Mouse (Mus musculus): ENCODE data around the gene Asap3. TPM values are rescaled to one million over a fixed set of nuclear protein-coding genes. Genes with fewer than 3 reads are reported as not detected.
A peak's percentile ranks its signal among the peaks of the same experiment; 100 is the strongest.

Gene Asap3
- polyA plus RNA-seq, 1 experiment from 2014 or later: 1.5 TPM

- Histone ChIP-seq H3K4me1 (ENCODE audit: control insufficient read depth in 2 of 2, insufficient read depth in 2 of 2, low read length in 2 of 2) (peaks cover 17 to 19% of the 10 kb centered on the region in 2 experiments), H3K36me3 (ENCODE audit: control insufficient read depth, insufficient read depth, low read length) (no peaks in the 10 kb centered on the region), H3K9ac (ENCODE audit: low read length) (no peak overlapping the region), H3K9me3 (ENCODE audit: control insufficient read depth, low read length) (no peaks in the 10 kb centered on the region), H3K4me2 (ENCODE audit: low read length) (no peak overlapping the region), H3K27me3 (ENCODE audit: control insufficient read depth, insufficient read depth, low read length) (no peaks in the 10 kb centered on the region), H3K4me3 (ENCODE audit: control insufficient read depth in 1 of 2, insufficient read depth in 1 of 2, low read depth in 1 of 2, low read length in 2 of 2) (no peak overlapping the region), H3K27ac (replicated peaks in 1 of 2; ENCODE audit: control insufficient read depth in 1 of 2, insufficient read depth in 1 of 2, low read depth in 2 of 2, low read length in 2 of 2) (no peak overlapping the region)
- no peak for ATAC-seq (ENCODE audit: insufficient number of reproducible peaks, insufficient read depth, low FRiP score, low read depth)
- 88% methylated on average over 8 of the region's 8 CpGs for WGBS
These were observed 8.7 kb downstream of the Asap3 start for GRCm38 (mm10) chr4:136214828-136215227.

DNA sequence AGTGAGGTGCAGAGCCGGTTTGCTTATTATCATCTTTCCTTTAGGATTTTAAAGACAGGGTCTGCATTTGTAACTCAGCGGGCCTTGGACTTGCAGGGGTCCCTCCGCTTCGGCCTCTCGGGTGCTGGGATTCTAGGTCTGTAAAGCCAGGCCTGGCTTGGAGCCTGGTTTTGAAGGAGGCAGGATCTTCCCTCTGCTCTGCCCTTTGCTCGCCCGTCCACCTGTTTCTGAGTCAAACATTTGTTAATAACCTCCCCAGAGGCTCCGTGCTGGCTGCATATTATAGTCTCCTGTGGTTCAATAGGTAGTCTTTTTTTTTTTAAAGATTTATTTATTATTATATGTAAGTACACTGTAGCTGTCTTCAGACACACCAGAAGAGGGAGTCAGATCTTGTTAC, 9.4 kb downstream of the Asap3 start:
- H3K4me3 ChIP-seq (ENCODE audit: control insufficient read depth in 1 of 2, insufficient read depth in 1 of 2, low read depth in 1 of 2, low read length in 2 of 2): no peak overlapping the region
- H3K4me2 ChIP-seq (ENCODE audit: low read length): no peak overlapping the region
- no peaks in the 10 kb centered on the region for H3K9me3 ChIP-seq (ENCODE audit: control insufficient read depth, low read length)
- ATAC-seq (ENCODE audit: insufficient number of reproducible peaks, insufficient read depth, low FRiP score, low read depth): no peak
- no peaks in the 10 kb centered on the region for H3K27me3 ChIP-seq (ENCODE audit: control insufficient read depth, insufficient read depth, low read length)
- 89% methylated on average over 8 of the region's 8 CpGs for WGBS
- H3K9ac ChIP-seq (ENCODE audit: low read length): no peak overlapping the region
- no peak overlapping the region for H3K27ac ChIP-seq (replicated peaks in 1 of 2; ENCODE audit: control insufficient read depth in 1 of 2, insufficient read depth in 1 of 2, low read depth in 2 of 2, low read length in 2 of 2)
- H3K4me1 ChIP-seq (ENCODE audit: control insufficient read depth in 2 of 2, insufficient read depth in 2 of 2, low read length in 2 of 2): peaks cover 24 to 26% of the 10 kb centered on the region in 2 experiments
- no peaks in the 10 kb centered on the region for H3K36me3 ChIP-seq (ENCODE audit: control insufficient read depth, insufficient read depth, low read length)

DNA sequence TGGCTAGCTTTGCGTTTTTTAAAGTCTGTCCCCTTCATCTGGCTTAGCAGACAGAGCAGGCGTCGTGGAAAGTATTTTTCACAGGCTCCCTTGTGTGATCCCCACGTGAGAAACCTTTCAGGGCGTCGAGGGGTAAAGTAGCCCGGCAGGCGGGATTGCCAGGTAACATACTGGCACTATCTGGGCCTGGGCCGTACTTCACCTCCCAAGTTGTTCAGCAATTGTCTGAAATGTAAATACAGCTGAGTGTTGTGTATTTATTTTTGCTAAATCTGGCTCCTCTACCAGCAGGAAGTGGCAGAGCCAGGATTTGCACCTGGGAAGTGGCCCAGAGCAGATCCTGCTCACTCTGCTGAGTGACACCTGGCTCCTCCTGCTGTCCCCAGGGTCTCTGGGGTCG, 10.9 kb downstream of the Asap3 start:
- Histone ChIP-seq H3K27ac (replicated peaks in 1 of 2; ENCODE audit: control insufficient read depth in 1 of 2, insufficient read depth in 1 of 2, low read depth in 2 of 2, low read length in 2 of 2) (no peak overlapping the region), H3K4me3 (ENCODE audit: control insufficient read depth in 1 of 2, insufficient read depth in 1 of 2, low read depth in 1 of 2, low read length in 2 of 2) (no peak overlapping the region), H3K9me3 (ENCODE audit: control insufficient read depth, low read length) (no peaks in the 10 kb centered on the region), H3K27me3 (ENCODE audit: control insufficient read depth, insufficient read depth, low read length) (no peaks in the 10 kb centered on the region), H3K9ac (ENCODE audit: low read length) (no peak overlapping the region), H3K4me2 (ENCODE audit: low read length) (no peak overlapping the region), H3K36me3 (ENCODE audit: control insufficient read depth, insufficient read depth, low read length) (no peaks in the 10 kb centered on the region), H3K4me1 (ENCODE audit: control insufficient read depth in 2 of 2, insufficient read depth in 2 of 2, low read length in 2 of 2) (peaks cover 25 to 26% of the 10 kb centered on the region in 2 experiments)
- 70% methylated on average over 10 of the region's 10 CpGs for WGBS
- ATAC-seq (ENCODE audit: insufficient number of reproducible peaks, insufficient read depth, low FRiP score, low read depth): no peak

DNA sequence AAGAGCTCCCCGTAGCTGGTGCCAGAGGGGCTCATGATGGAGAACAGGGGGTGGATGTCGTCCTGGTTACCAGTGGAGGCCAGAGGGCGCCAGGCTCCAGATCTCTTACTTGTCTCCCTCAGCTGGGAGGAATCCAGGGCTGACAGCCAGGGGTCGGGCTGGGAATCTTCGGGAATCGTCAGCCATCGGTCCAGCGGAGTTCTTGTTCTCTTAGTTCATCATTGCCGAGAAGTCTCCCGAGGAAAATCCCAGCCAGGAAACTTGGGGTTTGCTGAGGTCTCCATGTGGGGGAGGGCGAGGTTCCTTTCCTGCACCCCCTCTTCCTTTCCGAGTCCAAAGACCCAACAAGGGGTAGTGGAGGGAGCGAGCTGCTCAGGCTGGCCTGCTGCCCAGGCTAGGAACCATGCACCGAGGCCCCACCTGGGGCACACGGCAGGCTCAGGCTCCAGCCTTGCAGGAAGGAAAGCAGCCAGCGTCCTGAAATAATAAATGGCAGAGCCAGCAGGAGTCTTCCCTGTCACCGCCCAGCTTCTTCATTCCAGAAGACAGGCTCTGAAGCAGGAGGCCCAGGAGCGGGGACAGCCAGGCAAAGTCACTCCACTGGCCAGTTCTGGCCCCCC, 12.5 kb downstream of the Asap3 start:
- WGBS: 8% methylated on average over 17 of the region's 18 CpGs
- Histone ChIP-seq H3K4me2 (ENCODE audit: low read length) (peak overlapping the region; percentile 60), H3K27me3 (ENCODE audit: control insufficient read depth, insufficient read depth, low read length) (no peaks in the 10 kb centered on the region), H3K27ac (replicated peaks in 1 of 2; ENCODE audit: control insufficient read depth in 1 of 2, insufficient read depth in 1 of 2, low read depth in 2 of 2, low read length in 2 of 2) (peak overlapping the region; percentile 24 to 68; a peak in 3 of 4 replicates), H3K9me3 (ENCODE audit: control insufficient read depth, low read length) (no peaks in the 10 kb centered on the region), H3K9ac (ENCODE audit: low read length) (peak overlapping the region; percentile 41; the same call in 1 of the 2 replicates), H3K4me3 (ENCODE audit: control insufficient read depth in 1 of 2, insufficient read depth in 1 of 2, low read depth in 1 of 2, low read length in 2 of 2) (peak overlapping the region in 1 of 2 experiments; percentile 19; a peak in 2 of 4 replicates), H3K4me1 (ENCODE audit: control insufficient read depth in 2 of 2, insufficient read depth in 2 of 2, low read length in 2 of 2) (peaks cover 24 to 25% of the 10 kb centered on the region in 2 experiments), H3K36me3 (ENCODE audit: control insufficient read depth, insufficient read depth, low read length) (no peaks in the 10 kb centered on the region)
- peak; percentile 56; the same call in 1 of the 2 replicates for ATAC-seq (ENCODE audit: insufficient number of reproducible peaks, insufficient read depth, low FRiP score, low read depth)

DNA sequence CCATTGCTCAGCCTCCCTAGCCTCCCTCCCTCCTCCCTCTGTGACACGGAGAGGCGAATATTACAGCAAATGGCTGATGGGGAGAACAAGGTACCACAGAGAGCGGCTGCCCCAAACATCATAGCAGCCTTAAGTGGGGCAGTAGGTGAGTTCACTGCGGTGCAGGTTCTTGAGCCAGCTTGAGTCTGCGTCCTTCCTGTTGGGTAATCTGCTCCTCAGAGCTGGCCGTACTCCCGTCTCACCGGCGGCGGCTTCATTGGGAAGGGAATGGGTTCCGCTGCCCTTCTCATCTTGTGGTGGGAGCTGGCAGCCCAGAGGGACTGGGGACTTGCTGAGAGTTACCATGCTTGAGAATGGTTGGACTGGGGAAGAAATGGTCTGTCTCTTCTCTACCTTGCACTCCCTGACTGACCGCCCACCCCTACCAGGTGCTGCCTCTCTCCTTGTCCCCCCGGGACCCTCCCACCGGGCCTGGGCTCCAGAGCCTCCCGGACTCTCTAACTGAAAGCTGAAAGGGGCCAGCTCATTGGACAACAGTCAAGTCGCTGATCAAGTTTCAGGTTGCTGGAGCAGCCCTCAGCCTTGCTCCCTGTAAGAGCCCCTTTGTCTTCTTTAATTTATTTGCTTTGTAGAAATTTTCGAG, 14.1 kb downstream of the Asap3 start:
- peaks cover 25 to 28% of the 10 kb centered on the region in 2 experiments for H3K4me1 ChIP-seq (ENCODE audit: control insufficient read depth in 2 of 2, insufficient read depth in 2 of 2, low read length in 2 of 2)
- no peak overlapping the region for H3K9ac ChIP-seq (ENCODE audit: low read length)
- H3K4me2 ChIP-seq (ENCODE audit: low read length): peak overlapping the region; percentile 51
- H3K27me3 ChIP-seq (ENCODE audit: control insufficient read depth, insufficient read depth, low read length): no peaks in the 10 kb centered on the region
- H3K4me3 ChIP-seq (ENCODE audit: control insufficient read depth in 1 of 2, insufficient read depth in 1 of 2, low read depth in 1 of 2, low read length in 2 of 2): peak overlapping the region; percentile 11 to 16; a peak in 2 of 4 replicates
- ATAC-seq (ENCODE audit: insufficient number of reproducible peaks, insufficient read depth, low FRiP score, low read depth): 0 out of 2 replicates have a peak, but pooled peaks have one; percentile 19
- H3K27ac ChIP-seq (replicated peaks in 1 of 2; ENCODE audit: control insufficient read depth in 1 of 2, insufficient read depth in 1 of 2, low read depth in 2 of 2, low read length in 2 of 2): no peak overlapping the region
- WGBS: 12% methylated on average over 17 of the region's 17 CpGs
- no peaks in the 10 kb centered on the region for H3K9me3 ChIP-seq (ENCODE audit: control insufficient read depth, low read length)
- no peaks in the 10 kb centered on the region for H3K36me3 ChIP-seq (ENCODE audit: control insufficient read depth, insufficient read depth, low read length)

- Histone ChIP-seq H3K9ac (ENCODE audit: low read length) (no peak overlapping the region), H3K4me3 (ENCODE audit: control insufficient read depth in 1 of 2, insufficient read depth in 1 of 2, low read depth in 1 of 2, low read length in 2 of 2) (no peak overlapping the region), H3K4me1 (ENCODE audit: control insufficient read depth in 2 of 2, insufficient read depth in 2 of 2, low read length in 2 of 2) (peaks cover 21% of the 10 kb centered on the region in 2 experiments), H3K36me3 (ENCODE audit: control insufficient read depth, insufficient read depth, low read length) (no peaks in the 10 kb centered on the region), H3K9me3 (ENCODE audit: control insufficient read depth, low read length) (no peaks in the 10 kb centered on the region), H3K27me3 (ENCODE audit: control insufficient read depth, insufficient read depth, low read length) (no peaks in the 10 kb centered on the region), H3K27ac (replicated peaks in 1 of 2; ENCODE audit: control insufficient read depth in 1 of 2, insufficient read depth in 1 of 2, low read depth in 2 of 2, low read length in 2 of 2) (no peak overlapping the region), H3K4me2 (ENCODE audit: low read length) (no peak overlapping the region)
- WGBS: 76% methylated on average over 13 of the region's 13 CpGs
- no peak for ATAC-seq (ENCODE audit: insufficient number of reproducible peaks, insufficient read depth, low FRiP score, low read depth)
These were observed 17.5 kb downstream of the Asap3 start for GRCm38 (mm10) chr4:136223549-136224239.

DNA sequence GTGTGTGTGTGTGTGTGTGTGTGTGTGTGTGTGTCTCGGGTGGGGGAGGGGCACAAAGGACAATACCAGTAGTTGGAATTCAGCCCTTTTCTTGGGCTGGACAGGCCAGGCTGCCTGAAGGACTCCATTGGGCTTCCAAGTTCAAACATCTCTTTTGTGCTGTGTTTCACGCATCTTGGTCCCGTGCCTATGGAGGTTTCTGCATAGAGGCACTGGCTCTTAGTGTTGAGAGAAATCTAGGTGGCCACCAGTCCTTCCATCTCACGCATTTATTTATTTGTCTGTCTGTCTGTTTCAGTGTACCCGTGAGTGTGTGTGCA, 18.0 kb downstream of the Asap3 start:
- Histone ChIP-seq H3K4me1 (ENCODE audit: control insufficient read depth in 2 of 2, insufficient read depth in 2 of 2, low read length in 2 of 2) (peaks cover 16% of the 10 kb centered on the region in 2 experiments), H3K36me3 (ENCODE audit: control insufficient read depth, insufficient read depth, low read length) (no peaks in the 10 kb centered on the region), H3K27ac (replicated peaks in 1 of 2; ENCODE audit: control insufficient read depth in 1 of 2, insufficient read depth in 1 of 2, low read depth in 2 of 2, low read length in 2 of 2) (no peak overlapping the region), H3K9ac (ENCODE audit: low read length) (no peak overlapping the region), H3K27me3 (ENCODE audit: control insufficient read depth, insufficient read depth, low read length) (no peaks in the 10 kb centered on the region), H3K4me3 (ENCODE audit: control insufficient read depth in 1 of 2, insufficient read depth in 1 of 2, low read depth in 1 of 2, low read length in 2 of 2) (no peak overlapping the region), H3K9me3 (ENCODE audit: control insufficient read depth, low read length) (no peaks in the 10 kb centered on the region), H3K4me2 (ENCODE audit: low read length) (no peak overlapping the region)
- ATAC-seq (ENCODE audit: insufficient number of reproducible peaks, insufficient read depth, low FRiP score, low read depth): no peak
- WGBS: 80% methylated on average over 5 of the region's 5 CpGs

Data from heart, embryonic 14.5 days (tissue).